Mouse (Mus musculus) C2C12 (cell line): Measurements from ENCODE around the gene Glt8d1. TPM values are rescaled to one million over a fixed set of nuclear protein-coding genes. Genes with fewer than 3 reads are reported as not detected.

Source experiments
- H3K27me3 ChIP-seq: one replicate; pipeline ENCODE4 v1.6.1; 2011; ENCODE audit not compliant: control insufficient read depth, insufficient read depth, insufficient read length
- H3K36me3 ChIP-seq: one replicate; pipeline ENCODE4 v1.6.1; 2011; ENCODE audit not compliant: control insufficient read depth, insufficient read depth
- H3K4me3 ChIP-seq: one replicate; pipeline ENCODE4 v1.5.1; 2011; ENCODE audit warnings: mild to moderate bottlenecking, control low read depth; ENCODE audit not compliant: poor library complexity, insufficient read depth, severe bottlenecking
- H3K79me2 ChIP-seq: one replicate; pipeline ENCODE4 v1.6.1; 2011; ENCODE audit not compliant: control insufficient read depth, insufficient read depth
- H3K79me3 ChIP-seq: one replicate; pipeline ENCODE4 v1.6.1; 2011; ENCODE audit warnings: low read depth, control low read depth
- H3ac ChIP-seq: one replicate; pipeline ENCODE3; 2011; ENCODE audit warnings: low read depth; ENCODE audit not compliant: control insufficient read depth, insufficient read length
- CEBPB ChIP-seq: IDR thresholded peaks from one replicate; pipeline ENCODE4 v1.6.1; 2011; ENCODE audit warnings: low read depth, mild to moderate bottlenecking, control low read depth, moderate library complexity
- CTCF ChIP-seq: IDR thresholded peaks from one replicate; pipeline ENCODE4 v1.5.1; 2011; ENCODE audit not compliant: control insufficient read depth, insufficient read depth, insufficient read length
- FOSL1 ChIP-seq: IDR thresholded peaks from one replicate; pipeline ENCODE4 v1.8.0; 2011; ENCODE audit warnings: mild to moderate bottlenecking, low read length; ENCODE audit not compliant: poor library complexity, insufficient read depth, severe bottlenecking
- MAX ChIP-seq: IDR thresholded peaks from one replicate; pipeline ENCODE4 v1.6.1; 2011; ENCODE audit warnings: mild to moderate bottlenecking, control low read depth
- MYOD1 ChIP-seq: IDR thresholded peaks from one replicate; pipeline ENCODE4 v1.6.1; 2011; ENCODE audit warnings: low read depth; ENCODE audit not compliant: control insufficient read depth, insufficient read length
- MYOG ChIP-seq: IDR thresholded peaks from one replicate; pipeline ENCODE4 v1.6.1; 2011; ENCODE audit not compliant: control insufficient read depth, insufficient read length; ENCODE audit errors: extremely low read depth
- USF1 ChIP-seq: IDR thresholded peaks from one replicate; pipeline ENCODE4 v1.6.1; 2011; ENCODE audit warnings: low read depth, mild to moderate bottlenecking, control low read depth, moderate library complexity
- polyA plus RNA-seq: library from polyadenylated mRNA; unstranded; fragments of >200 nt; fragmentation: generic; extraction: Trizol; gene quantifications from one replicate; pipeline ENCODE4 v1.2.1, GENCODE M21; 2012; ENCODE audit warnings: missing spikeins

The Glt8d1 gene
- polyA plus RNA-seq, 1 experiment, result 13.4 TPM

- TF ChIP-seq CTCF (no peak), MYOD1 (no peak)
- H3K36me3 ChIP-seq, result peaks cover 60% of the 10 kb centered on the region
- H3K4me3 ChIP-seq, result no peak overlapping the region
Observed at GRCm38 (mm10) chr14:31022579-31022978, 21.4 kb downstream of the Glt8d1 start.

GRCm38 (mm10) chr14:31025785-31026184, 24.6 kb downstream of the Glt8d1 start:
- TF ChIP-seq MAX (no peak), USF1 (peak; percentile 73)
- Histone ChIP-seq H3K79me2 (peaks cover 54% of the 10 kb centered on the region), H3ac (no peak overlapping the region), H3K4me3 (no peak overlapping the region), H3K36me3 (peaks cover 87% of the 10 kb centered on the region), H3K27me3 (no peaks in the 10 kb centered on the region), H3K79me3 (peaks cover 37% of the 10 kb centered on the region)

More at GRCm38 (mm10) chr14:31022579-31022978, 21.4 kb downstream of the Glt8d1 start:
- H3K79me2 ChIP-seq, result peaks cover 82% of the 10 kb centered on the region
- H3ac ChIP-seq, result no peak overlapping the region
- H3K27me3 ChIP-seq, result no peaks in the 10 kb centered on the region
- peaks cover 62% of the 10 kb centered on the region for H3K79me3 ChIP-seq

- Histone ChIP-seq H3K36me3 (peaks cover 93% of the 10 kb centered on the region), H3K79me3 (no peaks in the 10 kb centered on the region), H3K79me2 (no peaks in the 10 kb centered on the region), H3K27me3 (no peaks in the 10 kb centered on the region), H3K4me3 (no peak overlapping the region), H3ac (no peak overlapping the region)
- TF ChIP-seq CEBPB, result no peak
- TF ChIP-seq MAX, result no peak
- no peak for TF ChIP-seq MYOD1
- TF ChIP-seq CTCF, result no peak
- no peak for TF ChIP-seq MYOG
- TF ChIP-seq USF1, result no peak
- no peak for TF ChIP-seq FOSL1
Observed at GRCm38 (mm10) chr14:31045296-31045695, 44.1 kb downstream of the Glt8d1 start.

GRCm38 (mm10) chr14:31045817-31046216, 44.6 kb downstream of the Glt8d1 start:
- no peak overlapping the region for H3ac ChIP-seq
- no peak overlapping the region for H3K4me3 ChIP-seq
- TF ChIP-seq MYOD1 (no peak), FOSL1 (no peak), USF1 (no peak), MYOG (no peak), MAX (no peak), CEBPB (no peak), CTCF (no peak)
- H3K27me3 ChIP-seq, result no peaks in the 10 kb centered on the region
- peaks cover 93% of the 10 kb centered on the region for H3K36me3 ChIP-seq
- H3K79me3 ChIP-seq, result no peaks in the 10 kb centered on the region
- H3K79me2 ChIP-seq, result no peaks in the 10 kb centered on the region

Other genes with a start within 250 kb of the Glt8d1 start
- 15.7 TPM for gene Tmem110, start 175.8 kb upstream of the Glt8d1 start, polyA plus RNA-seq
- 10.3 TPM for gene Mustn1, start 122.2 kb upstream of the Glt8d1 start, polyA plus RNA-seq
- 0.11 TPM for gene Itih4, start 114.9 kb upstream of the Glt8d1 start, polyA plus RNA-seq
- gene Itih3, start 77.6 kb upstream of the Glt8d1 start, polyA plus RNA-seq, result 0.01 TPM
- not detected for gene Itih1, start 58.1 kb upstream of the Glt8d1 start, polyA plus RNA-seq
- gene Nek4, start 50.0 kb upstream of the Glt8d1 start, polyA plus RNA-seq, result 4.2 TPM
- gene Spcs1, start 272 bp downstream of the Glt8d1 start, polyA plus RNA-seq, result 218 TPM
- 14.3 TPM for gene Pbrm1, start 17.7 kb downstream of the Glt8d1 start, polyA plus RNA-seq
- gene Gnl3, start 17.8 kb downstream of the Glt8d1 start, polyA plus RNA-seq, result 56.7 TPM
- gene Smim4, start 127.6 kb downstream of the Glt8d1 start, polyA plus RNA-seq, result 70.5 TPM
- gene Nt5dc2, start 129.7 kb downstream of the Glt8d1 start, polyA plus RNA-seq, result 322 TPM
- 0.25 TPM for gene Stab1, start 167.2 kb downstream of the Glt8d1 start, polyA plus RNA-seq
- gene Tnnc1, start 206.9 kb downstream of the Glt8d1 start, polyA plus RNA-seq, result 21.0 TPM
- gene Nisch, start 215.5 kb downstream of the Glt8d1 start, polyA plus RNA-seq, result 160 TPM
- gene Sema3g, start 216.5 kb downstream of the Glt8d1 start, polyA plus RNA-seq, result 0.14 TPM
- 4.5 TPM for gene Phf7, start 249.9 kb downstream of the Glt8d1 start, polyA plus RNA-seq